Mouse (Mus musculus) splenic B cell, adult 2 months (primary cell): ENCODE data around the gene Rnf150.

Experiments used
- DNase-seq: peaks from one replicate; pipeline ENCODE4 v3.0.0-alpha.2; 2011; ENCODE audit warnings: low read depth, low spot score
- H3K27me3 ChIP-seq: 2 replicates; pipeline ENCODE4 v1.6.1; 2012; ENCODE audit warnings: mild to moderate bottlenecking, low read length, moderate library complexity, mixed read lengths; ENCODE audit not compliant: control insufficient read depth, poor library complexity, insufficient read depth, severe bottlenecking
- H3K36me3 ChIP-seq: 2 replicates; pipeline ENCODE4 v1.6.1; 2012; ENCODE audit warnings: mild to moderate bottlenecking, low read length, moderate library complexity, mixed read lengths; ENCODE audit not compliant: control insufficient read depth, poor library complexity, insufficient read depth, severe bottlenecking

Rnf150 gene

GRCm38 (mm10) chr8:82945867-82946266, 82.7 kb downstream of the Rnf150 start:
- H3K36me3 ChIP-seq: no peaks in the 10 kb centered on the region
- H3K27me3 ChIP-seq: no peaks in the 10 kb centered on the region
- DNase-seq: no peak

GRCm38 (mm10) chr8:82946658-82947057, 83.5 kb downstream of the Rnf150 start:
- Histone ChIP-seq H3K36me3 (no peaks in the 10 kb centered on the region), H3K27me3 (no peaks in the 10 kb centered on the region)
- no peak for DNase-seq

- H3K36me3 ChIP-seq: no peaks in the 10 kb centered on the region
- no peaks in the 10 kb centered on the region for H3K27me3 ChIP-seq
- DNase-seq: no peak
Observed at GRCm38 (mm10) chr8:82955162-82955754, 92.1 kb downstream of the Rnf150 start.

GRCm38 (mm10) chr8:82959491-82959890, 96.3 kb downstream of the Rnf150 start:
- Histone ChIP-seq H3K27me3 (no peaks in the 10 kb centered on the region), H3K36me3 (no peaks in the 10 kb centered on the region)
- no peak for DNase-seq

- no peak for DNase-seq
- H3K36me3 ChIP-seq: no peaks in the 10 kb centered on the region
Observed at GRCm38 (mm10) chr8:82959980-82960610, 96.9 kb downstream of the Rnf150 start.

GRCm38 (mm10) chr8:82964537-82964936, 101.4 kb downstream of the Rnf150 start:
- DNase-seq: no peak
- no peaks in the 10 kb centered on the region for H3K36me3 ChIP-seq
- H3K27me3 ChIP-seq: no peaks in the 10 kb centered on the region

More at GRCm38 (mm10) chr8:82959980-82960610, 96.9 kb downstream of the Rnf150 start:
- no peaks in the 10 kb centered on the region for H3K27me3 ChIP-seq

GRCm38 (mm10) chr8:82967879-82968678, 104.9 kb downstream of the Rnf150 start:
- no peak for DNase-seq
- H3K36me3 ChIP-seq: no peaks in the 10 kb centered on the region
- H3K27me3 ChIP-seq: no peaks in the 10 kb centered on the region

GRCm38 (mm10) chr8:82969967-82970366, 106.8 kb downstream of the Rnf150 start:
- DNase-seq: no peak

GRCm38 (mm10) chr8:82972812-82973211, 109.7 kb downstream of the Rnf150 start:
- H3K27me3 ChIP-seq: no peaks in the 10 kb centered on the region
- DNase-seq: no peak
- H3K36me3 ChIP-seq: no peaks in the 10 kb centered on the region

More at GRCm38 (mm10) chr8:82969967-82970366, 106.8 kb downstream of the Rnf150 start:
- Histone ChIP-seq H3K27me3 (no peaks in the 10 kb centered on the region), H3K36me3 (no peaks in the 10 kb centered on the region)

GRCm38 (mm10) chr8:82973331-82973730, 110.2 kb downstream of the Rnf150 start:
- no peaks in the 10 kb centered on the region for H3K27me3 ChIP-seq
- no peaks in the 10 kb centered on the region for H3K36me3 ChIP-seq
- no peak for DNase-seq

- no peak for DNase-seq
- Histone ChIP-seq H3K27me3 (no peaks in the 10 kb centered on the region), H3K36me3 (no peaks in the 10 kb centered on the region)
Observed at GRCm38 (mm10) chr8:82981244-82981855, 118.2 kb downstream of the Rnf150 start.

- H3K36me3 ChIP-seq: no peaks in the 10 kb centered on the region
- H3K27me3 ChIP-seq: no peaks in the 10 kb centered on the region
- DNase-seq: no peak
Observed at GRCm38 (mm10) chr8:82982873-82983272, 119.7 kb downstream of the Rnf150 start.

GRCm38 (mm10) chr8:82983301-82983700, 120.1 kb downstream of the Rnf150 start:
- no peaks in the 10 kb centered on the region for H3K36me3 ChIP-seq
- H3K27me3 ChIP-seq: no peaks in the 10 kb centered on the region
- DNase-seq: no peak

- Histone ChIP-seq H3K27me3 (no peaks in the 10 kb centered on the region), H3K36me3 (no peaks in the 10 kb centered on the region)
- peak; percentile 31 for DNase-seq
Observed at GRCm38 (mm10) chr8:82992093-82992492, 128.9 kb downstream of the Rnf150 start.
